Mouse (Mus musculus) intestine, embryonic 14.5 days (tissue): ENCODE data around the gene Gm20721. TPM values are rescaled to one million over a fixed set of nuclear protein-coding genes. Genes with fewer than 3 reads are reported as not detected.

Source experiments
- ATAC-seq: fragments of 200-750 bp; cut with Nextera tagmentation; replicated peaks from 2 replicates; pipeline ENCODE4 v1.8.0; 2017; ENCODE audit warnings: low read depth, moderate number of reproducible peaks, moderate TSS enrichment, moderate library complexity; ENCODE audit not compliant: low FRiP score, low TSS enrichment
- DNase-seq: peaks from one replicate; pipeline ENCODE4 v3.0.0-alpha.2; 2018; ENCODE audit warnings: low spot score
- H3K27ac ChIP-seq: fragments of 300-500 bp; sonication (generic); 2 replicates; pipeline ENCODE4 v1.5.1; 2014; ENCODE audit warnings: low read depth, mild to moderate bottlenecking, control low read depth
- H3K27me3 ChIP-seq: fragments of 300-500 bp; sonication (generic); replicated peaks from 2 replicates; pipeline ENCODE4 v1.6.1; 2014; ENCODE audit warnings: low read length, control low read depth; ENCODE audit not compliant: control insufficient read depth, insufficient read depth
- H3K36me3 ChIP-seq: fragments of 300-500 bp; sonication (generic); 2 replicates; pipeline ENCODE4 v1.6.1; 2014; ENCODE audit warnings: low read length, control low read depth; ENCODE audit not compliant: control insufficient read depth, insufficient read depth
- H3K4me1 ChIP-seq: fragments of 300-500 bp; sonication (generic); replicated peaks from 2 replicates; pipeline ENCODE4 v1.6.1; 2014; ENCODE audit warnings: low read length, control low read depth, mixed read lengths; ENCODE audit not compliant: control insufficient read depth, insufficient read depth
- H3K4me2 ChIP-seq: fragments of 300-500 bp; sonication (generic); 2 replicates; pipeline ENCODE4 v1.6.1; 2014; ENCODE audit warnings: low read length
- H3K4me3 ChIP-seq: fragments of 300-500 bp; sonication (generic); 2 replicates; pipeline ENCODE4 v1.5.1; 2014; ENCODE audit warnings: low read depth, low read length, control low read depth, mixed read lengths
- H3K9ac ChIP-seq: fragments of 300-500 bp; sonication (generic); 2 replicates; pipeline ENCODE4 v1.6.1; 2014; ENCODE audit warnings: mild to moderate bottlenecking, low read length
- H3K9me3 ChIP-seq: fragments of 300-500 bp; sonication (generic); 2 replicates; pipeline ENCODE4 v1.6.1; 2016; ENCODE audit warnings: low read length, control low read depth; ENCODE audit not compliant: control insufficient read depth
- WGBS: fragments of 180-500 bp; shearing (Covaris S2); extraction: QIAGEN DNeasy Blood & Tissue Kit; methylation state at CpG from one replicate; pipeline ENCODE4 v1.1.7; 2014; 5-methylcytosine and 5-hydroxymethylcytosine counted together
- polyA plus RNA-seq: library from polyadenylated mRNA; unstranded; fragments of >200 nt; fragmentation: Nextera tagmentation; extraction: Ambion mirVana; gene quantifications from 2 replicates; pipeline ENCODE4 v1.2.1, GENCODE M21; 2014

Gene Gm20721
- polyA plus RNA-seq, 1 experiment from 2014 or later, result 12.6 TPM

DNA sequence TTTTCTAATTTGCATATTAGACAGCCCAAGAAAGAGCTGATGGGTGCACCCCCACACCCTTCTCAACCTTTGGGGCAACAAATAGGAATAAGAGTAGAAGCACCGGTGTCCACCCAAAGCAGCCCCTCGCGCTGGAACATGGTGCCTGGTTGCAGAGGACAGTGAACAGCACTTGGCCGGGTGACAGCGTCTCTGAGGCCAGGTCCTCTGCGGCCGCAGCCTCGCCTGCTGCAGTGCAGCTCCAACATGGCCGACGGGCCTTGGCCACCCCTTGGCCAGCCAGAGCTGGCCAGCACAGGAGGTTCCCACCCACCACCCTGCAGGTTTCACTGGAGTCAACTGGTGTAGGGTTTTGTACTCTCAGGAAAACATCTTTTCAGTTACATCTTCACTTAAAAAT is 12.1 kb downstream of the Gm20721 start:
- Histone ChIP-seq H3K4me1 (peaks cover 46% of the 10 kb centered on the region), H3K9ac (no peak overlapping the region), H3K27me3 (no peaks in the 10 kb centered on the region), H3K27ac (no peak overlapping the region), H3K4me2 (peak overlapping the region; percentile 73), H3K9me3 (no peaks in the 10 kb centered on the region), H3K36me3 (peaks cover 46% of the 10 kb centered on the region), H3K4me3 (peak overlapping the region; percentile 97; the same call in 1 of the 2 replicates)
- DNase-seq (no peak), ATAC-seq (no peak)
- WGBS, result 67% methylated on average over 10 of the region's 10 CpGs

DNA sequence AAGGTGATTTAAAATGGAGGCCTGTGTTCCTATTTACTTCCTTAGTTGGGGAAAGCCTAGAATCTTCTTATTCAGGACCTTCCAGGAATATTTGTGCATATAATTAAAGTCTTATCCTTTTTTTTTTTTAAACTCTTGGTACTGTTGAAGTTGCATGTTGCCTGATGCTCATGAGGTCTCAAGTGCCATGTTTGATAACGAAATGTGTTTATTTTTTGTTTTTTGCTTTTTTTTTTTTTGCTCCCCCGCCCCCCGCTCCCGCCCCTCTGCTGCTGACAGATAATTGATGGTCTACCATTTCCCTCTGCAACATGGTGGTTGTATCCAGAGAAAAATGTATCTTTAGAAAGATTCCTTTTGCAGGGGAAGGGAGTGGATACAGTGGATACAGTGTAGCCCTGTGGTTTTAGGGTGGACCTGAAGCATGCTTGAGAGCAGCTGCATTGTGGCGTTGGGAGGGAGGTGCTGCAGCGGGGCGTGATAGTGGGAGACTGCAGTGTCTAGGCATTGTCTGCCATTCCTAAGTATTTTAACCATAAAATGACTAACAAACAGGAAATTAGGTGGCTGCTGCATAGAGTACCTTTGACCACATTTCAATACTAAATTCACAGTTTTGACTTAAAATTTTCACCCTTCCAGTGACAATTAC is 13.1 kb downstream of the Gm20721 start:
- Histone ChIP-seq H3K27ac (no peak overlapping the region), H3K9ac (0 out of 2 replicates have a peak overlapping the region, but pooled peaks have one; percentile 10), H3K27me3 (no peaks in the 10 kb centered on the region), H3K9me3 (no peaks in the 10 kb centered on the region), H3K4me3 (peak overlapping the region; percentile 97), H3K36me3 (peaks cover 38% of the 10 kb centered on the region), H3K4me2 (peak overlapping the region; percentile 73), H3K4me1 (peaks cover 41% of the 10 kb centered on the region)
- WGBS, result 33% methylated on average over 7 of the region's 7 CpGs
- DNase-seq (no peak), ATAC-seq (no peak)

DNA sequence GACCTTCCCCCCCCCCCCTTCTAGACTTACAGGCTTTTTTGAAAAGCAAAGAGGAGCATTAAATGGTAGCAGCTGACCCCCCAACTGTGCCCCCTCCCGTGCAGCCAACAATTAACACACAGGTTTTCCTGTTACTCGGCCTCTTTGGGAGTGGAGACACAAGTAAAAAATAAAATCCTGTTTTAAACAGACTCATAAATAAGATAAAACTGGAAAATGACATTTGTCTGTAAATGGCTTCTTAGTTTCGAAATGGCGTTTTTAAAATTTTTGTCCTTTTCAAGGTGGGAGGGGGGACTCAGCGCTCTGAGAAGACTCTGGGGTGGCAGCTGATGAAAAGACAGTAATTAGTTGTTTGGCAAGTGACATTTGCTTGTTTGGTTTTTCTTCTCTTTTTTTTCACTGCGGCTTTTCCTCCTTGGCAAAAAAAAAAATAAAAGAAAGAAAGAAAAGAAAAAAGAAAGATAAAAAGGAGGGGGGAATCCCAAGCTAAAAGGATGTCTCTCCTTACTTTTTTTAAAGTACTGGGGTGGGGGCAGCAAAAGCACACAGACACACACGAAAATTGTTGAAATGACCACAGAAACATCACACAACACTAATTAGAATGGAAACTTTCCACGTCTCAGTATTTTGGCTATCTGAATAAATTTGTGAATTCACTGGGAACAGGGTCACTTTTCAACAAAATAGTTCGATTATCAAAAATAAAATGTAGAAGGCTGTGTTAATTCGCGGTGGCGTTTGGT is 15.1 kb downstream of the Gm20721 start:
- Histone ChIP-seq H3K9me3 (no peaks in the 10 kb centered on the region), H3K36me3 (peaks cover 22% of the 10 kb centered on the region), H3K4me3 (peak overlapping the region; percentile 97), H3K4me2 (peak overlapping the region; percentile 73), H3K27ac (peak overlapping the region; percentile 99), H3K4me1 (peaks cover 38% of the 10 kb centered on the region), H3K27me3 (no peaks in the 10 kb centered on the region), H3K9ac (peak overlapping the region; percentile 100)
- 18% methylated on average over 12 of the region's 12 CpGs for WGBS
- no peak for ATAC-seq
- DNase-seq, result no peak

DNA sequence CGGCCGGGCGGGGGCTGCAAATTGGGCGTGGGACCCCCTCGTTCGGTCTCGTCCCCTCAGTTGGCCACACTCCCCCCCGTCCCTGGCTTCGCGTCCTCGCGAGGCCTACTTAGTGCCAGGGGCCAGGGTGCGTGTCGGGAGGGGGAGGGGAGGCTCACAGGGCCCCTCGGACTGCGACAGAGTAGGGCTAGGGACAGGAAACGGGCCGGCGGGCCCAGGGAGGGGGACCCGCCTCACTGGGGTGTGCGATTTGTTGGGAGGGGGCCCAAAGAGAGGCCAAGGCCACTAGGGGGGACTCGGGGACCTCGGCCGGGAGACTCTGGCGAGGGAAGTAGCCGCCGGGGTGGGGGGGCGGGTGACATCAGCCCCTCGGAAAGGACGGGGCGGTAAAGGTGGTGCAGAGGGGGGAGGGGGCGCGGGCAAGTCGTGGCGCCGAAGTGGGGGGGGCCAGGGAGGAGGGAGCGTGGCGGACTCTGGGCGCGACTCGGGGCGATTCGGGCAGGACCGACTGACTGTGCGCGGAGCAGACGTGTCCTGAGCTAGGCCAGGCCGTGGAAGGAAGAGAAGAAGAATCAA is 15.8 kb downstream of the Gm20721 start:
- H3K9ac ChIP-seq, result peak overlapping the region; percentile 100
- H3K27ac ChIP-seq, result peak overlapping the region; percentile 99
- peaks cover 15% of the 10 kb centered on the region for H3K36me3 ChIP-seq
- H3K27me3 ChIP-seq, result no peaks in the 10 kb centered on the region
- H3K4me3 ChIP-seq, result peak overlapping the region; percentile 97
- H3K4me1 ChIP-seq, result peaks cover 30% of the 10 kb centered on the region
- peak; percentile 81 for DNase-seq
- H3K4me2 ChIP-seq, result peak overlapping the region; percentile 73
- under 1% methylated on average over 38 of the region's 48 CpGs for WGBS
- H3K9me3 ChIP-seq, result no peaks in the 10 kb centered on the region
- peak; percentile 53 for ATAC-seq

DNA sequence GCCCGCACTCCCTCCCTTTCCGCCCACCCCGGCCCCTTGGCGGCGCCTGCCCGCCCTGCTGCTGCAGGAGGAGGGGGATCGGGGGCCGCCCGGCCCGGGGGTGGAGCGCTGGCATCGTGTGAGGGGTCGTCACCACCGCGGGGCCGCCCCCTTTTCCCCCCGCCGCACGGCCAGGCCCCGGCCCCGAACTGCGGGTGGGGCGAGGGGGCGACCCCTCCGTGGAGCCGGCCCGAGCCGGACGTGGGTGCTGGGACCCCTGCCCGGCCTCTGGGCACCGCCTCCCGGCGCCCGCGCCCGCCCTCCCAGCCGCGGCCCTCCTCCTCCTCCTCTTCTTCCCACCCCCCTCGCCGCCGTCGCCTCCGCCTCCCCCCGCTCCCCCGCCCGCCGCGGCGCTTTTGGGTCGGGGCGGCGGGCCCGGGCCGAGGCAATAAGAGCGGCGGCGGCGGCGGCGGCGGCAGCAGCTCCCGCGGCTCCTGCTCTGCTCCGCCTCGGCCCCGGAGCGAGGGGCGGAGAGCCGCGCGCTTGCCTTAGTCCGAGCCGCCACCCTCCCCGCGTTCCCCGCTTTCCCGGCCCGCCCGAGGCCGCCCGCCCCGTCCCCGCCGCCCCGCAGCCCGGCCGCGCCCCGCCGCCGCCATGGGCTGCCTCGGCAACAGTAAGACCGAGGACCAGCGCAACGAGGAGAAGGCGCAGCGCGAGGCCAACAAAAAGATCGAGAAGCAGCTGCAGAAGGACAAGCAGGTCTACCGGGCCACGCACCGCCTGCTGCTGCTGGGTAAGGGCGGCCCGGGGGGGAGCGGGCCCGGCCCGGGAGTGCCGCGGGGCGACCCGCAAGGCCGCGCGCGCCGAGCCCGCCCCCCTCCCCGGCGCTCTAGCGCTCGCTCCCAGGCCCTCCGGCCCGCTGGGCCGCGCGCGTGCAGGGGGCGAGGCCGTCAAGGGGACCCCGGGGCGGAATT is 16.6 kb downstream of the Gm20721 start:
- WGBS, result 1% methylated on average over 61 of the region's 131 CpGs
- peaks cover 27% of the 10 kb centered on the region for H3K4me1 ChIP-seq
- peak overlapping the region; percentile 73 for H3K4me2 ChIP-seq
- peaks cover 9% of the 10 kb centered on the region for H3K36me3 ChIP-seq
- H3K27ac ChIP-seq, result peak overlapping the region; percentile 99
- DNase-seq (peak; percentile 91), ATAC-seq (peak; percentile 83)
- peak overlapping the region; percentile 100 for H3K9ac ChIP-seq
- H3K4me3 ChIP-seq, result peak overlapping the region; percentile 97
- H3K27me3 ChIP-seq, result no peaks in the 10 kb centered on the region
- no peaks in the 10 kb centered on the region for H3K9me3 ChIP-seq

DNA sequence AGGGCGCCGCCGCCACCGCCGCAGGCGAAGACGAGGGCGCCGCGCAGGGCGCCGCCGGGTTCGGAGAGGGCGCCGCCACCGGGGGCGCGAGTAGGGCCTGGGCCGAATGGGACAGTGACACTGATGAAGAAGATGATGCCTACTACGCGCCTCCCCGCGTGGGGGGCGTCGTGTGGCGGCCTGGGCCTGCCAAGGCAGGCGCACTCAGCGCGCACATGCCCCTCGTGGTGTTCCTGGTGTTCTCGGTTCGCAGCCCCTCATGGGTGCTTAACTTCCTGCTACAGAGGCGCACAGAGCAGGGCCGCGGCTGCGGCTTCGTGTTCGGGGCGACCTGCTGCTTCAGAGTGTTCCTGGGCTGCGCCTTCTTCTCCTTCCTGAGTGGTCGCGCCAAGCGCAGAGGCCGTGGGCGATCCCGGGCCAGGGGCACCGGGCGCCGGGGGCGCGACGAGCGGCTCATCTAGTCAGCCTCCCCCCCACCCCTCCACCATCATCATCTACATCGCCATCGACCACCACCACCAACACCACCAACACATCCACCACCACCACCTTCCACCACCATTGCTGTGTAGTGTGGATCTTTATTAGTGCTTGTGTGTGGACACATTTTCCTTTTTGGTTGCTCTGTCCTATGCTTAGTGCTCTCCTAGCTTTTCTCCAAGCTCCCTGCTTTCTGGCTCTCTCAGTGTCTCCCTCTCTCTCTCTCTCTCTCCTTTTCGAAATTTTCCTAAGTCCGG is 17.4 kb downstream of the Gm20721 start:
- Histone ChIP-seq H3K9me3 (no peaks in the 10 kb centered on the region), H3K27ac (peak overlapping the region; percentile 99), H3K4me3 (peak overlapping the region; percentile 97), H3K36me3 (peaks cover 3% of the 10 kb centered on the region; the same call in 1 of the 2 replicates), H3K4me1 (peaks cover 21% of the 10 kb centered on the region), H3K9ac (peak overlapping the region; percentile 100), H3K4me2 (peak overlapping the region; percentile 73), H3K27me3 (no peaks in the 10 kb centered on the region)
- 39% methylated on average over 58 of the region's 58 CpGs for WGBS
- peak; percentile 77 for DNase-seq
- peak; percentile 3 for ATAC-seq

DNA sequence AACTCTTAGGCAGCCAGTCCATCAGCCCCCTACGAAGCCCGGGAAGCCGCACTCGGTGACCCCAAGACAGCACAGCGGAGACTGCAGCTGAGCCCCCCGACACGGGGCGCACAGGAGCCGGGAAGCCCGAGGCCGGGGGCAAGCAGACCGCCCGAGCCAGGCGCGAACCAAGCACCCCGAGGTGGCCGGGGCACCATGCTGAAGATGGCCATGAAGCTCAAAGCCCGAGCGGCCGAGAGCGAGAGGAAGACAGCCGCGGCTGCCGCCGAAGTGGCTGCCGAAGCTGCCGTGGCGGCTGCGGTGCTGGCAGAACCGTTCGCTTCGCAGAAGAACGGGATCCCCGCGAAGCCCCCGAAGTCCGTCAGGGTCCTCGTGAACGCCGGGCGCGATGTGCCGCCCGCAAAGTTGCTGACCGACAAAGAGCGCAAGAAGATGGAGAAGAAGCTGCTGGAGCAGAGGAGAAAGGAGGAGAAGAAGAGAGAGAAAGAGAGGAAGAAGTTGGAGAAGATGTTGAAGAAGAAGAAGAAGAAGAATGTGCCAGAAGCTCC is 18.1 kb downstream of the Gm20721 start:
- H3K4me2 ChIP-seq, result peak overlapping the region; percentile 73
- WGBS, result 45% methylated on average over 46 of the region's 46 CpGs
- H3K4me1 ChIP-seq, result peaks cover 15% of the 10 kb centered on the region
- no peaks in the 10 kb centered on the region for H3K9me3 ChIP-seq
- H3K27ac ChIP-seq, result peak overlapping the region; percentile 99
- peak overlapping the region; percentile 97 for H3K4me3 ChIP-seq
- ATAC-seq (no peak), DNase-seq (no peak)
- H3K36me3 ChIP-seq, result peaks cover 2% of the 10 kb centered on the region; the same call in 1 of the 2 replicates
- peak overlapping the region; percentile 100 for H3K9ac ChIP-seq
- H3K27me3 ChIP-seq, result no peaks in the 10 kb centered on the region
